21 mouse cellular contexts compared by ENCODE assay signal in the genomic region with DNA sequence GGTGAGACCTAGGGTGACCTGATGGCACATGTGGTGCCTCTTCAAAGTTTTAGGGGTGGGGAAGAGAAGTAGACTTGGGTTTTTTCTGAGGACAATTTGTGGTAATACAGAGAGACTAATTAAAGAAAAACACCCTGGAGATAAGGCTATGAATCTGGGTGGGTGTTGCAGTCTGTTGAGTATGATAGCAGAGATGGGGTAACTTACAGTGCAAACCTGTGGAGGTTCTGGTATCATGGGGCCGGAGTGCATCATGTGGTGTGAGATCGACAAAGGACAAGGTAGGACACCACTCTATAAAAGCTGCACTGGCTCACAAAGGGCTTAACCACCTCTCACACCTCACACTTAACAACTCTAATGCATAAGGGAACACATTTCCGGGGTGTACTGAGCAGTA.
"Had no signal": no experiment of that assay in that cellular context is flagged by ENCODE, and none has a peak within 500 bp of the region (broad histone marks: within the 10 kb centered on the region; RNA-seq: fewer than 3 reads in every experiment).

No protein-coding gene starts in this region.

- H3K27ac ChIP-seq: intestine, embryonic 15.5 days; kidney, embryonic 15.5 days; left cerebral cortex, adult 2 months; limb, embryonic 12.5 days; limb, embryonic 15.5 days; midbrain, embryonic 10.5 days; midbrain, embryonic 13.5 days; stomach, embryonic 15.5 days had no signal

- H3K9ac ChIP-seq: intestine, embryonic 15.5 days; kidney, embryonic 15.5 days; limb, embryonic 12.5 days; limb, embryonic 15.5 days; midbrain, embryonic 13.5 days; stomach, embryonic 15.5 days had no signal

- ATAC-seq: intestine, embryonic 15.5 days; midbrain, embryonic 13.5 days; midbrain, embryonic 16.5 days had no signal

- H3K27me3 ChIP-seq: intestine, embryonic 15.5 days; kidney, embryonic 15.5 days; limb, embryonic 12.5 days; limb, embryonic 15.5 days; midbrain, embryonic 13.5 days; stomach, embryonic 15.5 days had no signal

- H3K4me1 ChIP-seq: intestine, embryonic 15.5 days; limb, embryonic 12.5 days; limb, embryonic 15.5 days; stomach, embryonic 15.5 days had no signal

- H3K4me2 ChIP-seq: intestine, embryonic 15.5 days; kidney, embryonic 15.5 days; limb, embryonic 12.5 days; limb, embryonic 15.5 days; midbrain, embryonic 13.5 days; stomach, embryonic 15.5 days had no signal

- H3K9me3 ChIP-seq: intestine, embryonic 15.5 days; kidney, embryonic 15.5 days; limb, embryonic 12.5 days; limb, embryonic 15.5 days; midbrain, embryonic 10.5 days; midbrain, embryonic 13.5 days; stomach, embryonic 15.5 days had no signal

- DNase-seq: kidney, adult 11 months; kidney, adult 8-10 months; kidney, postnatal 10 days; kidney, postnatal 36 days; layer of hippocampus, postnatal 36 days; lung, adult 2 months; lung, postnatal 14 days; lung, postnatal 4 days; right cerebral cortex, adult 18-20 months; right cerebral cortex, postnatal 14 days; spleen, adult 18-20 months; thymus, postnatal 25 days had no signal

- H3K4me3 ChIP-seq: intestine, embryonic 15.5 days; kidney, embryonic 15.5 days; left cerebral cortex, adult 2 months; limb, embryonic 12.5 days; limb, embryonic 15.5 days; midbrain, embryonic 10.5 days; midbrain, embryonic 13.5 days; stomach, embryonic 15.5 days had no signal
